Mouse (Mus musculus): Measurements from ENCODE around the gene Clca3a2.
"Not testable (repeated sequence)": the region's sequence is repeated elsewhere in the genome, so short reads cannot be mapped to it uniquely, and the experiment has no call there.

Gene Clca3a2

DNA sequence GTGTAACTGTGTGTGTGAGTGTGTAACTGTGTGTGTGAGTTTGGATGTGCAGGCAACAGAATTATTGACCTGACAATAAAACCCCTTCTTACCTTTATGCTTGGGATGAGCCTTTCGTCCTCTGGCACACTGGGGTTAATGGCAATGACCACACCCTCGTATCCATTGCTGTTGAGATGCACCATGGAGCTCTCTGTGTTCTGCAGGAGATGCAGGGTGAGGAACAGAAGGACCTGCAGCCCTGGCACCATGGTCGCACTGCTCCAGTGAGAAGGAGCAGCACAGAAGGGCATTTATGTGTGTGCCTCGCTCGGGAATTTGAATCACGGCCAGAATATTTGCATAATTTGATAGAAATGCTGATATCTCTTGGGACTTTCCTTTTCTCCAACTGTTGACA, at the start of gene Clca3a2:
Clca3a2 (minus strand) TSS at position 276 of the 400 bp plus-strand sequence.
- POLR2A ChIA-PET = interaction anchor here in 1 of 4 experiments (0.9 kb wide), 1 partner anchor 488 kb away, joined by 3 read pairs; no protein-coding TSS in a partner anchor
- CTCF ChIA-PET = not testable (repeated sequence)

DNA sequence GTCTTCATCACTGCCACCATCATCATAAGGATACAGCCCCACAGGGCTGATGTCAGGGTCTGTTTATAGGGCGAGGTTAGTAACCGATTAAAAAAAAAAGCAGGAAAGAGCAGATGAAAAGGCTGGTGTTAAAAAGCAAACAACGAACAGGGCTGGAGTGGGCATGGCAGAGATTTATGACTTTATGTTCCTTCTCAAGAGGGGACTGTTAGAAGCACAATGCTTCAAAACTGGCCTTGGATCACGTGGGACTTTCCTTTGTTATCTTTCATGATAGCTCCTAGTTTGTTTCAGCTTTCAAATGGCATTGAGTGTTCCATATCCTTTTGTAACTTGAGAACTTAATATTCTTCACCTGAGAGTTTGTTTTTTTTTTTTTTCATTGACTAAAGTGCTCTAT, 30.3 kb upstream of the Clca3a2 start:
- CTCF ChIA-PET = interaction anchor here in 1 of 4 experiments (0.6 kb wide), 1 partner anchor 278 kb away, joined by 5 read pairs; no protein-coding TSS in a partner anchor
- POLR2A ChIA-PET = no interaction called here

DNA sequence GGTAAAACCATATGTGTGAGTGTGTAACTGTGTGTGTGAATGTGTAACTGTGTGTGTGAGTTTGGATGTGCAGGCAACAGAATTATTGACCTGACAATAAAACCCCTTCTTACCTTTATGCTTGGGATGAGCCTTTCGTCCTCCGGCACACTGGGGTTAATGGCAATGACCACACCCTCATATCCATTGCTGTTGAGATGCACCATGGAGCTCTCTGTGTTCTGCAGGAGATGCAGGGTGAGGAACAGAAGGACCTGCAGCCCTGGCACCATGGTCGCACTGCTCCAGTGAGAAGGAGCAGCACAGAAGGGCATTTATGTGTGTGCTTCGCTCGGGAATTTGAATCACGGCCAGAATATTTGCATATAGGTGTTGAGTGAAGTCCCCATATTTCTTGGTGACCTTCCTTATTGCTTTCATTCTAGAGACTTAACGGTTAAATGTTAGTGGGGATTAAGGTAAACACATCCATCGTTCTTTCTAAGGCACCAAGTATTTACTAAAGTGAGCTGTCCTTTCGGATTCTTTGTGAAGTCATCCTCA, 29.8 kb upstream of the Clca3a2 start, which contains the start of gene Clca3b:
Clca3b (minus strand) TSS at position 344 of the 543 bp plus-strand sequence.
- POLR2A ChIA-PET = not testable (repeated sequence)
- CTCF ChIA-PET = interaction anchor here in 1 of 4 experiments (0.6 kb wide), 1 partner anchor 279 kb away, joined by 5 read pairs; no protein-coding TSS in a partner anchor

DNA sequence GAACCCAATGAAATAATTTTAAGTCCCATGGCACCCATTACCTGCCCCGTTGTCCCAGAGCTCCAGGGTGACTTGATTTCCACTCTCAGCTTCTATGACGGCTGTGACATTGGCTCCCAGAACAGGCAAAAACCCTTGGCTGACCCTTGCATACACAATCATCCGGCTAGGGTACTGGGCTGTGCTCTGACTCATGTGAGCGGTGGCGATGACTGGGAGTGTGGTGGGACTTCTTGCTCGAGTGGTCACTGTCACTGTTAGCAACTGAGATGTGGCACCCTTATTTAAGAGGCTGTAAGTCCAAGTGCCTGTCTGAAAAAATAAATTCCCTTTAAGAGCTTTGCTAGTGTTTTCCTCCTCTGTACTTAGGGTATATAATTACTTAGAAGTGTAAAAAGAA, 8.0 kb upstream of the Clca3a2 start:
- POLR2A ChIA-PET = interaction anchor here in 2 of 4 experiments (0.6 to 1.2 kb wide), 4 partner anchors 161 to 1643 kb away, joined by 3 to 4 read pairs (median 3); partner anchors contain the start of gene Odf2l (in 1 of the 2)
- CTCF ChIA-PET = no interaction called here

DNA sequence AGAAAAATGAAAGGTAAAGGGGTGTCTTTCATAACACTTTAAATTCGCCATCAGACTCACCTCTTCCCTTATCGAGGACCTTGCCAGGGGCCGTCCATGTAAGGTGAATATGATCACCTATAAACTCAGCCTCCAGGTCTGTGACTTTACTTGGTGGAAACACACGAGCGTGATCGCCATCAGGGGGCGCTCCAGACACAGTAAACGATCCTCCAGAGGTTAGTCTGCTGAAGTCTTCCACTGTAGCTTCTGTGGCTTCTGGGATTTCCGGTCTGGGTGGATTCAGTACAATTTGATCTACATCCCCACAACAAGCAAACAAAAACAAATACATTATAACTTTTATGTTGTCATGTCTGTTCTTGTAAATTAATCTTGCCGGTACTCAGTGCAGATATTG, 5.9 kb upstream of the Clca3a2 start:
- ChIA-PET POLR2A (interaction anchor here in 1 of 4 experiments (1.0 to 1.7 kb wide), 4 partner anchors 11 to 199 kb away, joined by 3 to 5 read pairs (median 4); no protein-coding TSS in a partner anchor), CTCF (interaction anchor here (0.5 to 1.8 kb wide), 18 partner anchors 11 to 613 kb away, joined by 3 to 11 read pairs (median 4); partner anchors contain the start of gene Odf2l (in 1 of the 4))

DNA sequence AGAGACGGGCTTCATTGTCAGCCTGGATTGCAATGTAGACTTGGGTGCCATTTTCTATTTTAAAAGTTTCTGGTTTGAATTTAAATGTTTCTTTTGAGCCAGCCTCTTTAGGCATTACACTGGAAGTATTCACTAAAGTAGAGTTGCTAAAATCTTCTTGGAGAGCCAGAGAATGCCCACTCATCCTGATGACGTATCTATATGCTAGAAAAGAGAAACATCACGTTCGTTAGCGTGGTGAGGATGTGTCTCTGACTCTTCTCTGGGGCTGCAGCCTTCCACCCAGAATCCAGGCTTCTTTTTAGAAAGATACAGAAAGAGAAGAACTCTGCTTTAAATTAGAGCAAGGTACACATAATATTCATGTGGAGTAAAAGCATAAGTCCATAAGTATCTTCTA, 4.0 kb upstream of the Clca3a2 start:
- ChIA-PET CTCF (no interaction called here), POLR2A (no interaction called here)

DNA sequence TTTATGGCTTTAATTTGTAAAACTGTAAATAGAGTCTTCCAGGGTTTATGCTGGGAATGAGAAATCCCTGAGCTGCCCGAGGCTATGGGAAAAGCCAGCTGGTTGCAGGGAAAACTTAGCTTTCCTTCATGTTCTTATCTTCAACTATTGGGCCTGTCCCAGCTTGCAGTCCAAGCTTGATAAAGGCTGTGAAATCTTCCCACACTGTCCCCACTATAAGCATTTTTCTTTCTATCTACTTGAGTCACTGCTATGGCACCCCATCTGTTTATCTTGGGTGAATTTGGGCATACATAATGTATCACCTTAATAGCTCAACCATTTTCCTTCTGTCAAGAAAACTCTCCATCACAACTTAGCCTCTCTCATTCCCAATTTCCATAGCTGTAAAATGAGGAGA, 1.3 kb upstream of the Clca3a2 start:
- ChIA-PET CTCF (no interaction called here), POLR2A (no interaction called here)

DNA sequence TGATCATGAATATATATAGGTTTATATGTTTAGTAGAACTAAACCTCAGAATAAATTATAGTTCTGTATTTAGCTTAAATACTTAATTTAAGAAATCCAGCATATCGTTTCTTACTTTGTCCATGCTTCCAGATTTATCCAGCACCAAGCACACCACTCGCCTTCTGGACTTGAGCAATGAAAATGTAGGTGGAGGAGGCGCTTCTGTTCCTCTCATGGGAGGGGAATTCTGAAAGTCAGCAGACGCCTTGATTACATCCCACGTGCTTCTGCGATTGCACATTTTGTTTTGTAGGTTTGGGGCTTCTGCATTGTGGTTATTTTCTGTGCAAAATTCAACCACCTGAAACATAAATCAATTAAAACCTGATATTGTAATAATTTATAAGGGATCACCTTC, 6.0 kb downstream of the Clca3a2 start:
- CTCF ChIA-PET = interaction anchor here in 1 of 4 experiments (0.6 kb wide), 1 partner anchor 204 kb away, joined by 3 read pairs; no protein-coding TSS in a partner anchor

DNA sequence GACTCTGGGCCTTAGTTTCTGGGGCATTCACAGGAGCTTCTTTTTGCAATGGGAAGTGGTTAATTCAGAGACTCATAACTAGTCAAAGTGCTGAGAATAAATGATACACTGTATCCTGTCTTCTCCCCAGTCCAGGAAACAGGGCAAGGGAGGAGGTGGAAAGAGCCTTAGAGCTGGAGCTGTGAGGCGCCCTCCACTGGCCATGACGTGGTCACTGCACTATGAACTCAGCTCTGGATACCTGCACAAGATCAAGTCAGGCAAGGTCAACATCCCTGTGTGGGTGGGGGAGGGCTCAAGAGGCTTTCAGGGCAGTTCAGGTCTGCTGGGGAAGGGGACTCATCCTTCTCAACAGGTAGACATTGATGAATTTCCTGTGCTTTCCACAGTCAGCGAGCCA, 7.5 kb downstream of the Clca3a2 start:
- POLR2A ChIA-PET = no interaction called here

More for the DNA sequence above, 6.0 kb downstream of the Clca3a2 start:
- POLR2A ChIA-PET = not testable (repeated sequence)

DNA sequence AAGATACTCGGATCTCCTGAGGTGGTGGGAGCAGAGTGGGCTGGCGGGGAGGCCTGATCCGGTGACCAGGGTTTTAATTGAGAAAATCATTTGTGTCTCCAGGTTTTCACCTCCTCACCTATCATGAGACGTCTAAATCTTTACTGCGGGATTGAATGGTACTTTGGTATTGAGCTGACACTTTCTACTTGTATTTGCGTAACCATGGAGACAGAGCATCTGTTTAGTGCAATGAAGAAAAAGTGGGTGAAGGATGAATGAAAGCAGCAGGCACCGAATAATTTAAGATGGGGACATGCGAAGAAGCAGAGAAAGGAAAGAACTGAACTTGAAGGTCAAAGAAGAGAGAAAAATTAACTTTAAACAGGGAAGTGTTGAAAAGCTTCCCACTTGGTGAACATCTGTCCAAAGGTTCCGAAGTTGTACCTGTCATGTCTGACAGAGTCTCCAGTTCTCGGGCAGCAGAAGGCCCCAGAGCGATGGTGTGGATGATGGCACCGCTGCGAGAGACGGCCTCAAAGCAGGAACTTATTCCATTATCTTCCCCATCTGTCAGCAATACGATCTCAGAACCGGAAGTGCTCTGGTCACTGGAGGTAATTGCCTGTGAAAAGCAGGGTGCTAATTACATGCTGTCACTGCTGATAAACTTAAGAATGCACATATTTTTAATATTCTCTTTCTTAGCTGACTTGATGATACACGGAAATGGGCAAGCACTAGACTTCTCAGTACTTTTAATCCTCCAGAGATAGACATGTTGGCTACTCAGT, 11.0 kb downstream of the Clca3a2 start:
- CTCF ChIA-PET, POLR2A ChIA-PET: not testable (repeated sequence)

More for the DNA sequence above, 7.5 kb downstream of the Clca3a2 start:
- CTCF ChIA-PET = interaction anchor here in 1 of 4 experiments (0.6 kb wide), 1 partner anchor 1210 kb away, joined by 3 read pairs; no protein-coding TSS in a partner anchor

DNA sequence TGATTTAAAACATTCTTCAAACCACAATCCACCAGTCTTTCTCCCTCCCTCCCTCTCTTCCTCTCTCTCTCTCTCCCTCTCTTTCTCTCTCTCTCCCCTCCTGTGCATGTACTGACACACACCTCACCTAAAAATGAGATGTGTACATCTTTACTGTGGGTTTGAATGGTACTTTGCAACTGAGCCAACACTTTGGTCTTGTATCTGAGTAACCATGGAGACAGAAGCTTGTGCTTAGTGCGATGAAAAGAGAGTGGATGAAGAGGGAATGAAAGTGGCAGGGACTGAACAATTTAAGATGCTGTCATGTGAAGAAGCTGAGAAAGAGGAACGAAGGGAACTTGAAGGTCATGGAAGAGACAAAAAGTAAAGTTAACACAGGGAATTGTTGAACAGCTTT, 12.7 kb downstream of the Clca3a2 start:
- POLR2A ChIA-PET, CTCF ChIA-PET: not testable (repeated sequence)

DNA sequence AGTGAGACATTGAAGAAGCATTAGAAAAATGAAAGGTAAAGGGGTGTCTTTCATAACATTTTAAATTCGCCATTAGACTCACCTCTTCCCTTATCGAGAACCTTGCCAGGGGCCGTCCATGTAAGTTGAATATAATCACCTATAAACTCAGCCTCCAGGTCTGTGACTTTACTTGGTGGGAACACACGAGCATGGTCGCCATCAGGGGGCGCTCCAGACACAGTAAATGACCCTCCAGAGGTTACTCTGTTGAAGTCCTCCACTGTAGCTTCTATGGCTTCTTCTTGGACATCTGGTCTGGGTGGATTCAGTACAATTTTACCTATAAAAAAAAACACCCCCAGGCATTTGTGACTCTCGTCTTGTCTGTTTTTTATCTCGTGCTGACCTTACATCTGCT, 17.4 kb downstream of the Clca3a2 start:
- CTCF ChIA-PET = interaction anchor here in 2 of 4 experiments (0.6 to 1.0 kb wide), 3 partner anchors 329 to 1082 kb away, joined by 3 to 4 read pairs (median 3); no protein-coding TSS in a partner anchor
- POLR2A ChIA-PET = no interaction called here

DNA sequence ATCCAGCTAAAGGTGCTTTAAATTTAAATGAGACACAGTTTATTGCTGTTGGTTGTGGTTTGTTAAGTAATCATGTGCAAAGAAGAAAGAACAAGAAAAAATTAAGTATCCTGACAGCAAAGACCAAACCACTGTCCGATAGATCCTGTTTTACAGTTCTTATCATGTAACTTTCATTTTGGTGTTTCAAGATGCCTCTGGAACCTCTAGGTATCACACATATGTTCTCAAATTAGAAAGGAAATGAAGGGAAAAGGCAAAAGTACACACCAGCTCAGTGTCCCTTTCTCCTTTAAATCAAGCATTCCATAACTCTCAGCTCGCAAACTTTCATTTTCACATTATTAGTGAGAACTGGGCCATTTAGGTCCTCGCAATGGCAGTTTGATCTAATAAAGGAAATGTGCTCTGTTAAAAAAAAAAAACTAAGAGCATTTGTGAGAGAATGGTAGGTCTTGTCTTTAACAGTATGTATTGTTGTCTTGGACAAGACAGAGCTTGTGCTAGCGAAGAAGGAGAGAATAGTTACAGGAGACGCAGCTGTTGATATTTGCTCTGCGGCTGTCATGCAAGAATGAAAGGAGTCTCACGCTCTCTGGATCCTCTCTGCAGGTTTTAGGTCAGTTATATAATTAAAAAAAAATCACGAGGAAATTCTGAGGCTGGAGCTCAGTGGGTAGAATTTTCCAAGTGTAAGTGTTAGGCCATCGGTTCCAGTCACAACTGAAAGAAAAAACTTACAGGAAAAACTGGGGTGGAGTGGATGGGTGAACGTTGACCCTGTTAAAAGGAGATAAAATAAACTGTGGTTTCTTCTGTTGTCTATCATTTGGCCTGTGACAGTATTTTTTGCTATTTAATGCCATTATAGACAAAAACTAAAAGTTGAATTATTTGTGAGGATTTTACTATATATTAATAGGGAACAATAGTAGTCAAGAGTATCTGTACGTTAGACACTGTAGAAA, 33.8 kb downstream of the Clca3a2 start:
- ChIA-PET POLR2A (no interaction called here), CTCF (no interaction called here)

DNA sequence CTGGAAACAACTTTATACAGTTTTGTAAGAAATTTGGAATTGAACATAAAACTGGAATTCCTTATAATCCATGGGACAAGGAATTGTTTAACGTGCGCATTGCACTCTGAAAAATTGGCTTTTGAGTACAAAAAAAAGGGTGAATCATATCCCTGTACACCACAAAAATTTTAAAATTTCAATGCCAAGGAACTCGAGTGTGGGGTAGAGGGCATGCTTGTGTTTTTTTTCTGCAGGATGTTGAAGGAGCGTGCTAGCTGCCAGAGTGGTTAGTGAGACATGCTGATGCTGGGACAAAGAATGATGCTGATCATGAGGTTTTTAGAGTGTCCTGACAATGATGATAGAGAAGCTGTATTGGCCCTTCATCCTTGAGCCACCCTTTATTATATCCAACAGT, 54.1 kb downstream of the Clca3a2 start:
- CTCF ChIA-PET = no interaction called here
- POLR2A ChIA-PET = no interaction called here

DNA sequence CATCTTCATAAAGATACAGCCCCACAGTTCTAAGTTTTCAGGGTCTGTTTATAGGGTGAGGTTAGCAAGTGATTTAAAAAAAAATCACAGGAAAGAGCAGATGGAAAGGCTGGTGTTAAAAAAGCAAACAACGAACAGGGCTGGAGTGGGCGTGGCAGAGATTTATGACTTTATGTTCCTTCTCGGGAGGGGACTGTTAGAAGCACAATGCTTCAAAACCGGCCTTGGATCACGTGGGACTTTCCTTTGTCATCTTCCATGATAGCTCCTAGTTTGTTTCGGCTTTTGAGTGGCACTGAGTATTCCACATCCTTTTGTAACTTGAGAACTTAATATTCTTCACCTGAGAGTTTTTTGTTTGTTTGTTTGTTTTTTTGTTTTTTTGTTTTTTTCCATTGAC, 57.8 kb downstream of the Clca3a2 start:
- POLR2A ChIA-PET = interaction anchor here in 1 of 4 experiments (1.6 kb wide), 1 partner anchor 357 kb away, joined by 3 read pairs; the partner anchor contains the start of gene Odf2l

DNA sequence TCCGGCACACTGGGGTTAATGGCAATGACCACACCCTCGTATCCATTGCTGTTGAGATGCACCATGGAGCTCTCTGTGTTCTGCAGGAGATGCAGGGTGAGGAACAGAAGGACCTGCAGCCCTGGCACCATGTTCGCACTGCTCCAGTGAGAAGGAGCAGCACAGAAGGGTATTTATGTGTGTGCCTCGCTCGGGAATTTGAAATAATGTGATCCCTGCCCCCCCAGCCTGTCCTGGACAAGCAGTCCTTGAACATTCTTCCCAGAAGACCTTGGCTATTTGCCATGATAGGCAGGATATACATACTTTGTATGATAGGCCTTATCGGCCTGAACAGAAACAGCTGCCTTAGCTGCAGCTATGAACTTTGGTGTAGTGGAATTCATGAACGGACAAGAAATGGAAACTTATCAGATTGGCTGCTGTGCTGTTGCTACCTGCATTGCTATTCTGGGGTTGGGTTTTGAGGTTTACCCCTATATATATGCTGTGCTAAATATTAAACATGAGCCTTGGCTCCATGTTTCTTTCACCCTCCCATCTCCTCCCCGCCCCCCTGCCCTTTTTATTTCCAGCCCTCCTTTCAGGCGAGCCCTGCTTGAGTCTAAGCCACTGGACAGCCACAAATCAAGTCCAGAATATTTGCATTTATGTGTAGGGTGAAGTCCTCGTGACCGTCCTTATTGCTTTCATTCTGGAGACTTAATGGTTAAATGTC, 58.5 kb downstream of the Clca3a2 start, which contains the start of gene Clca3a1:
Clca3a1 (minus strand) TSS at position 386 of the 718 bp plus-strand sequence.
- CTCF ChIA-PET = no interaction called here
- POLR2A ChIA-PET = interaction anchor here in 1 of 4 experiments (1.6 kb wide), 1 partner anchor 358 kb away, joined by 3 read pairs; the partner anchor contains the start of gene Odf2l

More for the DNA sequence above, 57.8 kb downstream of the Clca3a2 start:
- CTCF ChIA-PET = no interaction called here

DNA sequence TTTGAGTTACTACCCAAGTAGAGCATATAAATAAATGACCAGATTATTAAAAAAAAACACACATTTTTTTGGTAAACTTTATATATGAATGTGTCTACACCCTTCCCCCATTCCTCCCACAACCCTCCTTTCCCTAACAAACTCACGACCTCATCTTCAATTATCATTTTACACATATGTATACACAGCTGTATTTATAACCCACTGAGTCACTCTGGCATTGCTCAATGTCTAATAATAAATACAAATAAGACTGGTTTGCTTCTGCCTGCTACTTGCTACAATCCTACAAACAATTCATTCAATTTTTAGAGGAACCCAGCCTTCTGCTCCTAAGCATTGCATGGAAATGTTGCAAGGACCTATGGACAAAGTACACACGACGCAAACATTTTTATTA, 59.6 kb downstream of the Clca3a2 start:
- CTCF ChIA-PET = interaction anchor here in 2 of 4 experiments (0.6 kb wide), 2 partner anchors 12 to 55 kb away, joined by 6 to 11 read pairs; no protein-coding TSS in a partner anchor
- POLR2A ChIA-PET = no interaction called here

DNA sequence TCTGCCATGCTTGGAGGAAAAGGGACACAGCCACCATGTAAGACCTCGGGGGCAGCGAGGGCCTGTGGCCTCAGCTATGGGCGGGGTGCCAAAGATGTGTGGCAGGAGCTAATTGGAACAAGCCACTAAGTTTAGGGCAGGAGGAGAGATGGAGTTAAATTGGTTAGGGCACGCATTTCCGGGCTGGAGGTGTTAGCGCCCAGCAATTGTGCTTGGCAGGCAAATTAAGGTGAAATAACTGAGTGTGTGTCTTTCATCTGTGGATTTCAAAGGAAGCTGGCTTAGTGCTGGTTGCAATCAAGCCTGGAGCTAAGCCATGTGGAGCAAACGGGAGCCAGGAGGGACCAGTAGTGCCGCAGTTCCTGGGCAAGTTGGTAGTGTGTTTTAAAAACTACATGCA, 63.2 kb downstream of the Clca3a2 start:
- CTCF ChIA-PET = interaction anchor here in 1 of 4 experiments (0.6 kb wide), 1 partner anchor 65 kb away, joined by 3 read pairs; no protein-coding TSS in a partner anchor
- POLR2A ChIA-PET = not testable (repeated sequence)
